Mouse (Mus musculus) cerebellum, postnatal 36 days (tissue): ENCODE data around the gene Obox7.
"Not testable (repeated sequence)": the region's sequence is repeated elsewhere in the genome, so short reads cannot be mapped to it uniquely, and the experiment has no call there.

Experiments used
- DNase-seq, 2 experiments: peaks; one replicate each; pipeline ENCODE4 v3.0.0; 2021 to 2022; ENCODE audit warnings: mixed read lengths in 2 of 2

Obox7 gene

GRCm38 (mm10) chr7:14659196-14659595, at the start of gene Obox7:
Gene Obox7 (plus strand): TSS chr7:14659496.
- not testable (repeated sequence) for DNase-seq

GRCm38 (mm10) chr7:14622556-14623542, 36.4 kb upstream of the Obox7 start:
- DNase-seq, result not testable (repeated sequence)
